Mouse (Mus musculus) neural tube, embryonic 12.5 days (tissue): ENCODE data around the gene Hist1h4k. TPM values are rescaled to one million over a fixed set of nuclear protein-coding genes. Genes with fewer than 3 reads are reported as not detected.
"Not testable (repeated sequence)": the region's sequence is repeated elsewhere in the genome, so short reads cannot be mapped to it uniquely, and the experiment has no call there.

Experiments used
- ATAC-seq: fragments of 200-750 bp; cut with Nextera tagmentation; 2 replicates; pipeline ENCODE4 v1.8.0; 2017; ENCODE audit warnings: low read depth, mild to moderate bottlenecking, moderate TSS enrichment, moderate library complexity; ENCODE audit not compliant: low FRiP score
- H3K27ac ChIP-seq: fragments of 300-500 bp; sonication (generic); 2 replicates; pipeline ENCODE4 v1.5.1; 2016
- H3K27me3 ChIP-seq: fragments of 300-500 bp; sonication (generic); replicated peaks from 2 replicates; pipeline ENCODE4 v1.6.1; 2016; ENCODE audit warnings: mild to moderate bottlenecking
- H3K36me3 ChIP-seq: fragments of 300-500 bp; sonication (generic); 2 replicates; pipeline ENCODE4 v1.6.1; 2016; ENCODE audit warnings: mild to moderate bottlenecking
- H3K4me1 ChIP-seq: fragments of 300-500 bp; sonication (generic); 2 replicates; pipeline ENCODE4 v1.6.1; 2016
- H3K4me2 ChIP-seq: fragments of 300-500 bp; sonication (generic); replicated peaks from 2 replicates; pipeline ENCODE4 v1.6.1; 2016; ENCODE audit warnings: mild to moderate bottlenecking
- H3K4me3 ChIP-seq: fragments of 300-500 bp; sonication (generic); 2 replicates; pipeline ENCODE4 v1.5.1; 2016
- H3K9ac ChIP-seq: fragments of 300-500 bp; sonication (generic); 2 replicates; pipeline ENCODE4 v1.6.1; 2016; ENCODE audit warnings: mild to moderate bottlenecking
- H3K9me3 ChIP-seq: fragments of 300-500 bp; sonication (generic); 2 replicates; pipeline ENCODE4 v1.6.1; 2016; ENCODE audit warnings: mild to moderate bottlenecking
- WGBS: fragments of 180-500 bp; shearing (Covaris S2); methylation state at CpG from one replicate; pipeline ENCODE4 v1.1.7; 2016; 5-methylcytosine and 5-hydroxymethylcytosine counted together
- polyA plus RNA-seq: library from polyadenylated mRNA; unstranded; fragments of >200 nt; fragmentation: Nextera tagmentation; extraction: Ambion mirVana; gene quantifications from 2 replicates; pipeline ENCODE4 v1.2.1, GENCODE M21; 2016

The Hist1h4k gene
- polyA plus RNA-seq, 1 experiment from 2014 or later: 0.96 TPM

- H3K4me1 ChIP-seq: peaks cover 17% of the 10 kb centered on the region
- H3K4me3 ChIP-seq: no peak overlapping the region
- no peak overlapping the region for H3K27ac ChIP-seq
- no peak overlapping the region for H3K9ac ChIP-seq
- no peak for ATAC-seq
- no peaks in the 10 kb centered on the region for H3K9me3 ChIP-seq
- H3K27me3 ChIP-seq: no peaks in the 10 kb centered on the region
- peak overlapping the region; percentile 60 for H3K4me2 ChIP-seq
- H3K36me3 ChIP-seq: no peaks in the 10 kb centered on the region
- 27% methylated on average over 5 of the region's 5 CpGs for WGBS
These were observed 27.1 kb downstream of the Hist1h4k start for GRCm38 (mm10) chr13:21722993-21723836.

GRCm38 (mm10) chr13:21722373-21722925, 27.9 kb downstream of the Hist1h4k start:
- peak overlapping the region; percentile 57; the same call in 1 of the 2 replicates for H3K27ac ChIP-seq
- H3K9me3 ChIP-seq: no peaks in the 10 kb centered on the region
- no peaks in the 10 kb centered on the region for H3K36me3 ChIP-seq
- peak overlapping the region; percentile 54 for H3K9ac ChIP-seq
- peaks cover 13% of the 10 kb centered on the region for H3K4me1 ChIP-seq
- ATAC-seq: peak; percentile 38
- H3K4me2 ChIP-seq: peak overlapping the region; percentile 60
- H3K27me3 ChIP-seq: no peaks in the 10 kb centered on the region
- peak overlapping the region; percentile 32 for H3K4me3 ChIP-seq
- WGBS: 3% methylated on average over 11 of the region's 11 CpGs

GRCm38 (mm10) chr13:21721757-21722372, 28.4 kb downstream of the Hist1h4k start, which contains the start of gene Hist1h2bm:
Gene Hist1h2bm (plus strand): TSS chr13:21722044.
- H3K4me3 ChIP-seq: peak within 1 kb of the TSS; percentile 36
- H3K36me3 ChIP-seq, H3K27me3 ChIP-seq, H3K9me3 ChIP-seq: not testable (repeated sequence)
- peak; percentile 96 for ATAC-seq
- peaks cover 13% of the 10 kb centered on the region for H3K4me1 ChIP-seq
- WGBS: under 1% methylated on average over 37 of the region's 37 CpGs
- peak within 1 kb of the TSS; percentile 54 for H3K9ac ChIP-seq
- H3K4me2 ChIP-seq: peak within 1 kb of the TSS; percentile 60
- H3K27ac ChIP-seq: peak within 1 kb of the TSS; percentile 57; the same call in 1 of the 2 replicates

- Histone ChIP-seq H3K4me1 (peaks cover 13% of the 10 kb centered on the region), H3K4me3 (peak overlapping the region; percentile 36), H3K9ac (peak overlapping the region; percentile 49), H3K4me2 (peak overlapping the region; percentile 60)
- not testable (repeated sequence) for H3K36me3 ChIP-seq, H3K27ac ChIP-seq, H3K9me3 ChIP-seq, H3K27me3 ChIP-seq
- peak; percentile 15 for ATAC-seq
- WGBS: 1% methylated on average over 24 of the region's 44 CpGs
These were observed 29.1 kb downstream of the Hist1h4k start for GRCm38 (mm10) chr13:21721107-21721756.

GRCm38 (mm10) chr13:21718381-21719080, 31.8 kb downstream of the Hist1h4k start:
- Histone ChIP-seq H3K4me2 (peak overlapping the region; percentile 72), H3K27me3 (no peaks in the 10 kb centered on the region), H3K27ac (no peak overlapping the region), H3K9ac (peak overlapping the region; percentile 70), H3K4me1 (peaks cover 22% of the 10 kb centered on the region), H3K4me3 (peak overlapping the region; percentile 44), H3K9me3 (no peaks in the 10 kb centered on the region), H3K36me3 (no peaks in the 10 kb centered on the region)
- 58% methylated on average over 4 of the region's 4 CpGs for WGBS
- no peak for ATAC-seq

GRCm38 (mm10) chr13:21717397-21718357, 32.6 kb downstream of the Hist1h4k start, which contains the start of gene Hist1h3h:
Gene Hist1h3h (plus strand): TSS chr13:21717659.
- not testable (repeated sequence) for H3K9me3 ChIP-seq, H3K27me3 ChIP-seq, H3K36me3 ChIP-seq
- ATAC-seq: peak; percentile 45
- Histone ChIP-seq H3K9ac (peak within 1 kb of the TSS; percentile 70), H3K4me1 (peaks cover 22% of the 10 kb centered on the region), H3K27ac (peak within 1 kb of the TSS; percentile 88), H3K4me2 (peak within 1 kb of the TSS; percentile 74), H3K4me3 (peak within 1 kb of the TSS; percentile 44)
- WGBS: under 1% methylated on average over 28 of the region's 56 CpGs

- Histone ChIP-seq H3K4me1 (peaks cover 22% of the 10 kb centered on the region), H3K4me3 (peak overlapping the region; percentile 44), H3K27ac (peak overlapping the region; percentile 88), H3K4me2 (peak overlapping the region; percentile 74), H3K9ac (peak overlapping the region; percentile 69)
- not testable (repeated sequence) for H3K36me3 ChIP-seq, H3K27me3 ChIP-seq, H3K9me3 ChIP-seq
- 0% methylated on average over 18 of the region's 38 CpGs for WGBS
- peak; percentile 35 for ATAC-seq
These were observed 33.5 kb downstream of the Hist1h4k start for GRCm38 (mm10) chr13:21716540-21717391.

GRCm38 (mm10) chr13:21715864-21716539, 34.3 kb downstream of the Hist1h4k start, which contains the start of the genes Hist1h2bl and Hist1h2ai:
Gene Hist1h2bl (minus strand): TSS chr13:21716143.
Gene Hist1h2ai (plus strand): TSS chr13:21716422.
- H3K27me3 ChIP-seq, H3K9me3 ChIP-seq, H3K36me3 ChIP-seq: not testable (repeated sequence)
- H3K4me3 ChIP-seq: peak within 1 kb of the TSS; percentile 44
- under 1% methylated on average over 38 of the region's 50 CpGs for WGBS
- H3K4me2 ChIP-seq: peak within 1 kb of the TSS; percentile 74
- H3K9ac ChIP-seq: peak within 1 kb of the TSS; percentile 69
- peak; percentile 91 for ATAC-seq
- peak within 1 kb of the TSS; percentile 88 for H3K27ac ChIP-seq
- H3K4me1 ChIP-seq: peaks cover 19% of the 10 kb centered on the region

GRCm38 (mm10) chr13:21715131-21715863, 35.0 kb downstream of the Hist1h4k start:
- peak overlapping the region; percentile 57 for H3K9ac ChIP-seq
- WGBS: under 1% methylated on average over 22 of the region's 22 CpGs
- ATAC-seq: 0 out of 2 replicates have a peak, but pooled peaks have one; percentile 2
- 0 out of 2 replicates have a peak overlapping the region, but pooled peaks have one; percentile 57 for H3K27ac ChIP-seq
- H3K4me2 ChIP-seq: peak overlapping the region; percentile 74
- H3K36me3 ChIP-seq: no peaks in the 10 kb centered on the region
- peaks cover 16% of the 10 kb centered on the region for H3K4me1 ChIP-seq
- H3K27me3 ChIP-seq: no peaks in the 10 kb centered on the region
- H3K4me3 ChIP-seq: peak overlapping the region; percentile 30
- H3K9me3 ChIP-seq: no peaks in the 10 kb centered on the region
